Comparison of ENCODE assay signal across 15 mouse cellular contexts in the genomic region with DNA sequence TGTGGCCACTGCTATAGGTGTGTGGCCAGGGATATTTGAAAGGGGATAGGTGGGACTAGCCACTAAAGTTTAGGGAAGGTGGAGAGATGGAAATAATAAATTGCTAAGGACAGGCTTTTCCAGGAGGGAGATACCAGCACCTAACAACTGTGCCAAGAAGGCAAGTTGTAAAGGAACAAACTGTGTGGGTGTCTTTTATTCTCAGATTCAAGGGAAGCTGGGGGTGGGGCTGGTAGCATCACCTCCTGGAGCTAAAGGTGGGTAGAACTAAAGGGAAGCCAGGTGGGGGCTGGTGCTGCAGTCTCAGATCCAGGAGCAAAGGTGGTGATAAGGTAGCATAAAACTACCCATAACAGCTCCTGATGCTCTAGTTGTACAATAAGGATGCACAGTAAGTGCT.
A peak's percentile ranks its signal among the peaks of the same experiment; 100 is the strongest.
DNase-seq lines count a peak whose midpoint lies in the region.
"Had no signal": no experiment of that assay in that cellular context is flagged by ENCODE, and none has a peak within 500 bp of the region (broad histone marks: within the 10 kb centered on the region; RNA-seq: fewer than 3 reads in every experiment).

No protein-coding gene starts in this region.

- peak; percentile 24 to 52 for DNase-seq in frontal cortex, adult 2 months (ENCODE audit: extremely low spot score in 1 of 2, low spot score in 1 of 2)
- no peak for DNase-seq in frontal cortex, postnatal 10 days (ENCODE audit: low spot score in 2 of 2)
- peak; percentile 53 for DNase-seq in right cerebral cortex, adult 18-20 months
- no peak for DNase-seq in right cerebral cortex, postnatal 4 days
- DNase-seq in left cerebral cortex, adult 9 months (ENCODE audit: low spot score in 2 of 2): peak; percentile 19 to 28
- peak; percentile 45 for DNase-seq in telencephalon, adult 2 months (ENCODE audit: low read depth, low spot score)
- no peak for DNase-seq in T-cell, adult 2 months (ENCODE audit: low spot score)
- DNase-seq: adrenal gland, postnatal 14 days; cerebellum, adult 18-20 months; cerebellum, adult 9-11 months; cerebellum, postnatal 36 days; gastrocnemius, postnatal 10 days; heart, adult 18-20 months; heart, postnatal 10 days; heart, postnatal 4 days had no signal

Comparison
In these comparisons a context has a peak if more than half of its experiments do, and no peak if none do; other contexts are left out.
1. DNase-seq: peak in frontal cortex, adult 2 months (2 of 2), right cerebral cortex, adult 18-20 months (single experiment), left cerebral cortex, adult 9 months (2 of 2) and telencephalon, adult 2 months (single experiment); none in frontal cortex, postnatal 10 days (0 of 2), right cerebral cortex, postnatal 4 days (single experiment) and T-cell, adult 2 months (single experiment).